Mouse (Mus musculus) heart, postnatal 0 days (tissue): ENCODE measurements around the gene Btnl1. TPM values are rescaled to one million over a fixed set of nuclear protein-coding genes. Genes with fewer than 3 reads are reported as not detected.

Source experiments
- ATAC-seq: fragments of 200-750 bp; cut with Nextera tagmentation; 2 replicates; pipeline ENCODE4 v1.8.0; 2017; ENCODE audit warnings: low read depth, moderate number of reproducible peaks, moderate library complexity; ENCODE audit not compliant: insufficient read depth
- DNase-seq: peaks from one replicate; pipeline ENCODE4 v3.0.0-alpha.2; 2016; ENCODE audit warnings: low spot score
- H3K27ac ChIP-seq: fragments of 300-500 bp; sonication (generic); 2 replicates; pipeline ENCODE4 v1.5.1; 2014; ENCODE audit warnings: low read depth, mild to moderate bottlenecking
- H3K27me3 ChIP-seq: fragments of 300-500 bp; sonication (generic); 2 replicates; pipeline ENCODE4 v1.6.1; 2014; ENCODE audit warnings: low read length, mixed read lengths; ENCODE audit not compliant: control insufficient read depth, insufficient read depth
- H3K36me3 ChIP-seq: fragments of 300-500 bp; sonication (generic); replicated peaks from 2 replicates; pipeline ENCODE4 v1.6.1; 2014; ENCODE audit warnings: low read length, mixed read lengths; ENCODE audit not compliant: control insufficient read depth, insufficient read depth
- H3K4me1 ChIP-seq: fragments of 300-500 bp; sonication (generic); 2 replicates; pipeline ENCODE4 v1.6.1; 2014; ENCODE audit warnings: antibody characterized with exemption; ENCODE audit not compliant: control insufficient read depth, insufficient read depth
- H3K4me2 ChIP-seq: fragments of 300-500 bp; sonication (generic); 2 replicates; pipeline ENCODE4 v1.6.1; 2014; ENCODE audit warnings: low read depth, mild to moderate bottlenecking, low read length, moderate library complexity
- H3K4me3 ChIP-seq: fragments of 300-500 bp; sonication (generic); 2 replicates; pipeline ENCODE4 v1.5.1; 2014; ENCODE audit warnings: low read depth, low read length
- H3K9ac ChIP-seq: fragments of 300-500 bp; sonication (generic); replicated peaks from 2 replicates; pipeline ENCODE4 v1.6.1; 2014; ENCODE audit warnings: low read depth, low read length, mixed read lengths
- H3K9me3 ChIP-seq: fragments of 300-500 bp; sonication (generic); replicated peaks from 2 replicates; pipeline ENCODE4 v1.6.1; 2016; ENCODE audit warnings: low read length; ENCODE audit not compliant: control insufficient read depth
- CTCF ChIP-seq: IDR thresholded peaks from 2 replicates; pipeline ENCODE4 v1.5.1; 2016; ENCODE audit warnings: antibody characterized with exemption, control low read depth, low read depth
- EP300 ChIP-seq: IDR thresholded peaks from 2 replicates; pipeline ENCODE4 v1.6.1; 2016; ENCODE audit warnings: antibody characterized with exemption, low read depth
- WGBS: fragments of 180-500 bp; shearing (Covaris S2); extraction: QIAGEN DNeasy Blood & Tissue Kit; methylation state at CpG from one replicate; pipeline ENCODE4 v1.1.7; 2014; 5-methylcytosine and 5-hydroxymethylcytosine counted together
- polyA plus RNA-seq: library from polyadenylated mRNA; unstranded; fragments of >200 nt; fragmentation: Nextera tagmentation; extraction: Ambion mirVana; gene quantifications from 2 replicates; pipeline ENCODE4 v1.2.1, GENCODE M21; 2015
- total RNA-seq: library from RNA; depleted of rRNA; stranded (reverse); fragments of >200 nt; gene quantifications from 2 replicates; pipeline ENCODE4 v1.2.3, GENCODE M21; 2014; ENCODE audit warnings: low replicate concordance; rRNA removed

Gene Btnl1
- total and polyA plus RNA-seq, 2 experiments from 2014 or later = not detected

- Histone ChIP-seq H3K4me2 (peak within 1 kb of the TSS; percentile 79), H3K4me1 (no peaks in the 10 kb centered on the region), H3K27ac (peak within 1 kb of the TSS; percentile 40; the same call in 1 of the 2 replicates), H3K36me3 (no peaks in the 10 kb centered on the region), H3K4me3 (peak within 1 kb of the TSS; percentile 50), H3K27me3 (no peaks in the 10 kb centered on the region), H3K9ac (peak within 1 kb of the TSS; percentile 55), H3K9me3 (no peaks in the 10 kb centered on the region)
- DNase-seq = peak; percentile 64
- 7% methylated on average over 34 of the region's 34 CpGs for WGBS
- no peak for TF ChIP-seq EP300
- no peak for TF ChIP-seq CTCF
- ATAC-seq = peak; percentile 88
These were observed 21.9 kb downstream of the Btnl1 start, which contains the start of gene BC051142 for GRCm38 (mm10) chr17:34398711-34399393. Gene BC051142 (plus strand): TSS chr17:34398820.

DNA sequence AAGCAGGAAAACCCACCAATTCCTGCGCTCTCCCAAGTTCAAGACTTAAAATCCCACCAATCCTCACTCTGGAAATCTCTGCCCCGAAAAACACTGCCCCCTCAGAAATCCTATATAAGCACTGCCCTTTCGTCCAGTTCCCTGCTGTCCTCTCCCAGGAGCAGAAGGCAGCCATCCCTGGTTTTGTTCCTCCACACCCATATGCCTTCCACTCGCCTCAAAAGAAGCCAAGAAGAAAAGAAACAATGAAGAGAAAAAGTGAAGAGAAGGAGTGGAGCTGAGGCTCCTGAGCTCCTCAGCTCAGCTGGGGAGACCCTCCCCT lies 22.4 kb downstream of the Btnl1 start:
- no peaks in the 10 kb centered on the region for H3K36me3 ChIP-seq
- no peak overlapping the region for H3K27ac ChIP-seq
- H3K9ac ChIP-seq = no peak overlapping the region
- H3K4me3 ChIP-seq = peak overlapping the region; percentile 50; the same call in 1 of the 2 replicates
- no peaks in the 10 kb centered on the region for H3K27me3 ChIP-seq
- TF ChIP-seq EP300 (no peak), CTCF (no peak)
- H3K9me3 ChIP-seq = no peaks in the 10 kb centered on the region
- no peak for ATAC-seq
- H3K4me2 ChIP-seq = peak overlapping the region; percentile 79; the same call in 1 of the 2 replicates
- no peaks in the 10 kb centered on the region for H3K4me1 ChIP-seq
- DNase-seq = no peak
- 41% methylated on average over 4 of the region's 4 CpGs for WGBS

GRCm38 (mm10) chr17:34411117-34411516 lies 34.2 kb downstream of the Btnl1 start:
- TF ChIP-seq CTCF (peak; percentile 78), EP300 (no peak)
- Histone ChIP-seq H3K27ac (no peak overlapping the region), H3K4me3 (no peak overlapping the region), H3K36me3 (no peaks in the 10 kb centered on the region), H3K9me3 (no peaks in the 10 kb centered on the region), H3K27me3 (0 out of 2 replicates have a peak, but pooled peaks cover 5% of the 10 kb centered on the region), H3K4me1 (no peaks in the 10 kb centered on the region), H3K9ac (no peak overlapping the region), H3K4me2 (no peak overlapping the region)
- peak; percentile 39 for DNase-seq
- ATAC-seq = no peak
- WGBS = 20% methylated on average over 6 of the region's 6 CpGs

DNA sequence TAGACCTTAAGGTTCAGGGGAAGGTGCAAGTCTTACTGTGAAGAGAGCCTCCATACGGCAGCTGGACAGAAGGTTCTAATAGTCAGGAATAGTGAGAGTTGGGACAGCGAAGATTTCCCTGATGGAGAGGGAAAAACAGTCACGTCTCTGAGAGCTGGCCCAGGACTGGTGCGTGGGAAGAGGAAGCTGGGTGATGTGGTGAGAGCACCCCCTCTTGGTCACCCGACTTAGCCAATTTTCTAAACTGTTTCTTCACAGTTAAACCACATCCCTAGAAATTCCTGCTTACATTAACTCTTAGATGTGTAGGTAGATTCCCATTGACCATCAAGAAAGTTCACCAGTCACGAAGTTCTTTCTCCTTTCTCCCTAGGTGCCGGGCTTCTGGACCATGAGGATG lies 43.1 kb downstream of the Btnl1 start:
- no peak overlapping the region for H3K27ac ChIP-seq
- no peaks in the 10 kb centered on the region for H3K9me3 ChIP-seq
- no peaks in the 10 kb centered on the region for H3K36me3 ChIP-seq
- no peak overlapping the region for H3K4me2 ChIP-seq
- 51% methylated on average over 7 of the region's 7 CpGs for WGBS
- no peak for ATAC-seq
- H3K9ac ChIP-seq = no peak overlapping the region
- TF ChIP-seq CTCF (no peak), EP300 (no peak)
- no peak for DNase-seq
- H3K27me3 ChIP-seq = no peaks in the 10 kb centered on the region
- H3K4me1 ChIP-seq = no peaks in the 10 kb centered on the region
- no peak overlapping the region for H3K4me3 ChIP-seq

- Histone ChIP-seq H3K9me3 (no peaks in the 10 kb centered on the region), H3K4me1 (no peaks in the 10 kb centered on the region), H3K27me3 (no peaks in the 10 kb centered on the region), H3K9ac (no peak overlapping the region), H3K4me2 (no peak overlapping the region), H3K27ac (no peak overlapping the region), H3K4me3 (no peak overlapping the region), H3K36me3 (no peaks in the 10 kb centered on the region)
- ATAC-seq (no peak), DNase-seq (no peak)
- no peak for TF ChIP-seq EP300
- no peak for TF ChIP-seq CTCF
These were observed 50.7 kb downstream of the Btnl1 start for GRCm38 (mm10) chr17:34427597-34427996.

Other genes starting within 250 kb of the Btnl1 start
- 1.5 TPM in 1 of 2 replicates, not detected in the other for gene H2-DMb2, start 233.8 kb upstream of the Btnl1 start, total RNA-seq
- gene H2-DMb2, start 233.8 kb upstream of the Btnl1 start, polyA plus RNA-seq = 0.33 and 0.38 TPM in 2 replicates
- 0.19 TPM in 1 of 2 replicates, not detected in the other for gene H2-DMb1, start 224.1 kb upstream of the Btnl1 start, total RNA-seq
- gene H2-DMb1, start 224.1 kb upstream of the Btnl1 start, polyA plus RNA-seq = 0.65 and 0.90 TPM in 2 replicates
- gene Tap1, start 189.6 kb upstream of the Btnl1 start, total RNA-seq = 8.8 and 10.7 TPM in 2 replicates
- 2.7 and 3.7 TPM in 2 replicates for gene Tap1, start 189.6 kb upstream of the Btnl1 start, polyA plus RNA-seq
- 2.9 and 6.3 TPM in 2 replicates for gene Psmb9, start 189.4 kb upstream of the Btnl1 start, total RNA-seq
- gene Psmb9, start 189.4 kb upstream of the Btnl1 start, polyA plus RNA-seq = 2.5 and 3.6 TPM in 2 replicates
- 9.7 and 11.0 TPM in 2 replicates for gene Psmb8, start 179.4 kb upstream of the Btnl1 start, total RNA-seq
- 9.4 and 9.9 TPM in 2 replicates for gene Psmb8, start 179.4 kb upstream of the Btnl1 start, polyA plus RNA-seq
- 3.3 and 14.5 TPM in 2 replicates for gene Tap2, start 173.6 kb upstream of the Btnl1 start, total RNA-seq
- 7.0 and 7.5 TPM in 2 replicates for gene Tap2, start 173.6 kb upstream of the Btnl1 start, polyA plus RNA-seq
- gene H2-Ob, start 138.2 kb upstream of the Btnl1 start, total RNA-seq = not detected in 2 replicates
- gene H2-Ob, start 138.2 kb upstream of the Btnl1 start, polyA plus RNA-seq = 0.08 and 0.14 TPM in 2 replicates
- gene H2-Ab1, start 119.4 kb upstream of the Btnl1 start, total RNA-seq = 0.69 and 4.1 TPM in 2 replicates
- gene H2-Ab1, start 119.4 kb upstream of the Btnl1 start, polyA plus RNA-seq = 2.0 and 3.6 TPM in 2 replicates
- gene H2-Aa, start 89.3 kb upstream of the Btnl1 start, total RNA-seq = 5.8 TPM in 1 of 2 replicates, not detected in the other
- gene H2-Aa, start 89.3 kb upstream of the Btnl1 start, polyA plus RNA-seq = 1.7 and 2.5 TPM in 2 replicates
- 1.2 TPM in 1 of 2 replicates, not detected in the other for gene H2-Eb1, start 71.3 kb upstream of the Btnl1 start, total RNA-seq
- 4.1 and 4.4 TPM in 2 replicates for gene H2-Eb1, start 71.3 kb upstream of the Btnl1 start, polyA plus RNA-seq
- not detected in 2 replicates for gene H2-Eb2, start 51.5 kb upstream of the Btnl1 start, total RNA-seq
- not detected in 2 replicates for gene H2-Eb2, start 51.5 kb upstream of the Btnl1 start, polyA plus RNA-seq
- gene Btnl2, start 22.3 kb upstream of the Btnl1 start, total RNA-seq = not detected in 2 replicates
- not detected in 2 replicates for gene Btnl2, start 22.3 kb upstream of the Btnl1 start, polyA plus RNA-seq
- not detected in 2 replicates for gene BC051142, start 21.7 kb downstream of the Btnl1 start, total RNA-seq
- gene BC051142, start 21.7 kb downstream of the Btnl1 start, polyA plus RNA-seq = 0.41 and 0.62 TPM in 2 replicates
- not detected in 2 replicates for gene Btnl4, start 100.2 kb downstream of the Btnl1 start, total RNA-seq
- gene Btnl4, start 100.2 kb downstream of the Btnl1 start, polyA plus RNA-seq = not detected in 2 replicates
- gene Btnl6, start 140.2 kb downstream of the Btnl1 start, total RNA-seq = not detected in 2 replicates
- gene Btnl6, start 140.2 kb downstream of the Btnl1 start, polyA plus RNA-seq = not detected in 2 replicates
- gene Notch4, start 187.1 kb downstream of the Btnl1 start, total RNA-seq = 40.7 and 43.2 TPM in 2 replicates
- 6.3 and 6.8 TPM in 2 replicates for gene Notch4, start 187.1 kb downstream of the Btnl1 start, polyA plus RNA-seq
- gene Gpsm3, start 212.7 kb downstream of the Btnl1 start, total RNA-seq = 0.53 and 3.1 TPM in 2 replicates
- gene Gpsm3, start 212.7 kb downstream of the Btnl1 start, polyA plus RNA-seq = 5.9 and 6.0 TPM in 2 replicates
- 42.6 and 59.1 TPM in 2 replicates for gene Pbx2, start 214.1 kb downstream of the Btnl1 start, total RNA-seq
- gene Pbx2, start 214.1 kb downstream of the Btnl1 start, polyA plus RNA-seq = 3.3 and 4.4 TPM in 2 replicates
- gene Ager, start 220.7 kb downstream of the Btnl1 start, total RNA-seq = 2.7 and 5.8 TPM in 2 replicates
- gene Ager, start 220.7 kb downstream of the Btnl1 start, polyA plus RNA-seq = 0.85 and 1.9 TPM in 2 replicates
- 29.6 and 42.5 TPM in 2 replicates for gene Rnf5, start 226.6 kb downstream of the Btnl1 start, total RNA-seq
- gene Rnf5, start 226.6 kb downstream of the Btnl1 start, polyA plus RNA-seq = 79.9 and 86.5 TPM in 2 replicates
- gene Agpat1, start 227.1 kb downstream of the Btnl1 start, total RNA-seq = 112 and 120 TPM in 2 replicates
- 39.1 and 39.6 TPM in 2 replicates for gene Agpat1, start 227.1 kb downstream of the Btnl1 start, polyA plus RNA-seq
- 0.15 and 0.93 TPM in 2 replicates for gene Egfl8, start 238.8 kb downstream of the Btnl1 start, total RNA-seq
- 0.97 and 1.3 TPM in 2 replicates for gene Egfl8, start 238.8 kb downstream of the Btnl1 start, polyA plus RNA-seq